Mouse (Mus musculus) liver, embryonic 12.5 days (tissue): Measurements from ENCODE around the gene Socs3. TPM values are rescaled to one million over a fixed set of nuclear protein-coding genes. Genes with fewer than 3 reads are reported as not detected.

Experiments
- ATAC-seq: fragments of 200-750 bp; cut with Nextera tagmentation; 2 replicates; pipeline ENCODE4 v1.8.0; 2017; ENCODE audit warnings: moderate number of reproducible peaks, mild to moderate bottlenecking, moderate library complexity
- H3K27ac ChIP-seq: fragments of 300-500 bp; sonication (generic); 2 replicates; pipeline ENCODE4 v1.5.1; 2016; ENCODE audit warnings: mild to moderate bottlenecking
- H3K27me3 ChIP-seq: fragments of 300-500 bp; sonication (generic); replicated peaks from 2 replicates; pipeline ENCODE4 v1.6.1; 2016; ENCODE audit warnings: mild to moderate bottlenecking, moderate library complexity
- H3K36me3 ChIP-seq: fragments of 300-500 bp; sonication (generic); 2 replicates; pipeline ENCODE4 v1.6.1; 2016; ENCODE audit warnings: mild to moderate bottlenecking, moderate library complexity
- H3K4me1 ChIP-seq: fragments of 300-500 bp; sonication (generic); 2 replicates; pipeline ENCODE4 v1.6.1; 2016
- H3K4me2 ChIP-seq: fragments of 300-500 bp; sonication (generic); 2 replicates; pipeline ENCODE4 v1.6.1; 2016; ENCODE audit warnings: mild to moderate bottlenecking, moderate library complexity
- H3K4me3 ChIP-seq: fragments of 300-500 bp; sonication (generic); 2 replicates; pipeline ENCODE4 v1.5.1; 2016; ENCODE audit warnings: mild to moderate bottlenecking, moderate library complexity
- H3K9ac ChIP-seq: fragments of 300-500 bp; sonication (generic); 2 replicates; pipeline ENCODE4 v1.6.1; 2016; ENCODE audit warnings: mild to moderate bottlenecking, moderate library complexity
- H3K9me3 ChIP-seq: fragments of 300-500 bp; sonication (generic); replicated peaks from 2 replicates; pipeline ENCODE4 v1.6.1; 2016; ENCODE audit warnings: mild to moderate bottlenecking, moderate library complexity
- WGBS: fragments of 180-500 bp; shearing (Covaris S2); methylation state at CpG from one replicate; pipeline ENCODE4 v1.1.7; 2016; ENCODE audit not compliant: insufficient replicate concordance; 5-methylcytosine and 5-hydroxymethylcytosine counted together
- polyA plus RNA-seq: library from polyadenylated mRNA; unstranded; fragments of >200 nt; fragmentation: Nextera tagmentation; extraction: Ambion mirVana; gene quantifications from 2 replicates; pipeline ENCODE4 v1.2.1, GENCODE M21; 2016

The Socs3 gene
- polyA plus RNA-seq, 1 experiment from 2014 or later: 9.8 TPM

GRCm38 (mm10) chr11:117979388-117979787, 9.5 kb upstream of the Socs3 start:
- WGBS: 57% methylated on average over 7 of the region's 7 CpGs
- Histone ChIP-seq H3K4me2 (no peak overlapping the region), H3K4me3 (no peak overlapping the region), H3K4me1 (peaks cover 20% of the 10 kb centered on the region; the same call in 1 of the 2 replicates), H3K27me3 (peaks cover 35% of the 10 kb centered on the region), H3K9me3 (no peaks in the 10 kb centered on the region), H3K27ac (no peak overlapping the region), H3K36me3 (no peaks in the 10 kb centered on the region), H3K9ac (no peak overlapping the region)
- no peak for ATAC-seq

GRCm38 (mm10) chr11:117977694-117978360, 8.0 kb upstream of the Socs3 start:
- ATAC-seq: no peak
- 56% methylated on average over 4 of the region's 5 CpGs for whole genome bisulfite sequencing
- no peak overlapping the region for H3K9ac ChIP-seq

GRCm38 (mm10) chr11:117976081-117976582, 6.3 kb upstream of the Socs3 start:
- Histone ChIP-seq H3K4me1 (peaks cover 21% of the 10 kb centered on the region; the same call in 1 of the 2 replicates), H3K9ac (no peak overlapping the region), H3K4me2 (no peak overlapping the region), H3K4me3 (no peak overlapping the region), H3K27me3 (peaks cover 58% of the 10 kb centered on the region), H3K27ac (no peak overlapping the region), H3K36me3 (no peaks in the 10 kb centered on the region), H3K9me3 (no peaks in the 10 kb centered on the region)
- 23% methylated on average over 8 of the region's 8 CpGs for WGBS
- no peak for ATAC-seq

More at GRCm38 (mm10) chr11:117977694-117978360, 8.0 kb upstream of the Socs3 start:
- no peaks in the 10 kb centered on the region for H3K9me3 ChIP-seq
- no peaks in the 10 kb centered on the region for H3K36me3 ChIP-seq
- H3K27ac ChIP-seq: no peak overlapping the region
- peaks cover 21% of the 10 kb centered on the region; the same call in 1 of the 2 replicates for H3K4me1 ChIP-seq
- H3K27me3 ChIP-seq: peaks cover 51% of the 10 kb centered on the region
- H3K4me2 ChIP-seq: no peak overlapping the region
- H3K4me3 ChIP-seq: no peak overlapping the region

GRCm38 (mm10) chr11:117975211-117975967, 5.5 kb upstream of the Socs3 start:
- H3K9ac ChIP-seq: no peak overlapping the region
- no peak for ATAC-seq
- no peaks in the 10 kb centered on the region for H3K9me3 ChIP-seq
- H3K4me1 ChIP-seq: peaks cover 25% of the 10 kb centered on the region
- no peak overlapping the region for H3K4me2 ChIP-seq
- 28% methylated on average over 18 of the region's 18 CpGs for WGBS
- no peak overlapping the region for H3K4me3 ChIP-seq
- no peak overlapping the region for H3K27ac ChIP-seq
- no peaks in the 10 kb centered on the region for H3K36me3 ChIP-seq
- H3K27me3 ChIP-seq: peaks cover 66% of the 10 kb centered on the region

GRCm38 (mm10) chr11:117974327-117975125, 4.7 kb upstream of the Socs3 start:
- ATAC-seq: no peak
- Histone ChIP-seq H3K4me1 (peaks cover 34% of the 10 kb centered on the region), H3K27ac (no peak overlapping the region), H3K4me3 (no peak overlapping the region), H3K36me3 (no peaks in the 10 kb centered on the region), H3K9ac (no peak overlapping the region), H3K9me3 (no peaks in the 10 kb centered on the region), H3K4me2 (no peak overlapping the region), H3K27me3 (peaks cover 68% of the 10 kb centered on the region)
- 12% methylated on average over 14 of the region's 14 CpGs for WGBS

- Histone ChIP-seq H3K4me1 (peaks cover 42% of the 10 kb centered on the region), H3K36me3 (no peaks in the 10 kb centered on the region), H3K4me2 (no peak overlapping the region), H3K27ac (no peak overlapping the region), H3K27me3 (peaks cover 77% of the 10 kb centered on the region), H3K9me3 (no peaks in the 10 kb centered on the region), H3K9ac (no peak overlapping the region), H3K4me3 (no peak overlapping the region)
- no peak for ATAC-seq
- 46% methylated on average over 5 of the region's 5 CpGs for WGBS
These were observed 3.7 kb upstream of the Socs3 start for GRCm38 (mm10) chr11:117973569-117973968.

- Histone ChIP-seq H3K4me3 (no peak overlapping the region), H3K9ac (no peak overlapping the region), H3K4me1 (peaks cover 47% of the 10 kb centered on the region), H3K4me2 (no peak overlapping the region), H3K27ac (no peak overlapping the region), H3K36me3 (peaks cover under 1% of the 10 kb centered on the region; the same call in 1 of the 2 replicates), H3K27me3 (peaks cover 83% of the 10 kb centered on the region), H3K9me3 (no peaks in the 10 kb centered on the region)
- ATAC-seq: no peak
- 53% methylated on average over 11 of the region's 11 CpGs for WGBS
These were observed 3.1 kb upstream of the Socs3 start for GRCm38 (mm10) chr11:117972656-117973558.

GRCm38 (mm10) chr11:117971646-117972242, 1.9 kb upstream of the Socs3 start:
- Histone ChIP-seq H3K27ac (no peak overlapping the region), H3K9ac (no peak overlapping the region), H3K4me1 (peaks cover 58% of the 10 kb centered on the region), H3K36me3 (peaks cover 12% of the 10 kb centered on the region), H3K4me3 (no peak overlapping the region), H3K27me3 (peaks cover 88% of the 10 kb centered on the region), H3K4me2 (no peak overlapping the region), H3K9me3 (no peaks in the 10 kb centered on the region)
- WGBS: 53% methylated on average over 2 of the region's 2 CpGs
- no peak for ATAC-seq

GRCm38 (mm10) chr11:117971100-117971499, 1.3 kb upstream of the Socs3 start:
- H3K9me3 ChIP-seq: no peaks in the 10 kb centered on the region
- no peak overlapping the region for H3K27ac ChIP-seq
- peaks cover 64% of the 10 kb centered on the region for H3K4me1 ChIP-seq
- H3K27me3 ChIP-seq: peaks cover 88% of the 10 kb centered on the region
- H3K36me3 ChIP-seq: peaks cover 18% of the 10 kb centered on the region
- H3K4me2 ChIP-seq: no peak overlapping the region
- WGBS: 71% methylated on average over 6 of the region's 6 CpGs
- no peak overlapping the region for H3K4me3 ChIP-seq
- H3K9ac ChIP-seq: no peak overlapping the region
- ATAC-seq: no peak

- Histone ChIP-seq H3K4me3 (peak overlapping the region; percentile 76), H3K4me1 (peaks cover 63% of the 10 kb centered on the region), H3K27ac (peak overlapping the region; percentile 94), H3K4me2 (peak overlapping the region; percentile 93), H3K36me3 (peaks cover 19% of the 10 kb centered on the region), H3K9ac (peak overlapping the region; percentile 82), H3K27me3 (peaks cover 88% of the 10 kb centered on the region), H3K9me3 (no peaks in the 10 kb centered on the region)
- peak; percentile 94 for ATAC-seq
- WGBS: under 1% methylated on average over 61 of the region's 65 CpGs
These were observed 525 bp downstream of the Socs3 start for GRCm38 (mm10) chr11:117969100-117969944.
